In the genomic region with DNA sequence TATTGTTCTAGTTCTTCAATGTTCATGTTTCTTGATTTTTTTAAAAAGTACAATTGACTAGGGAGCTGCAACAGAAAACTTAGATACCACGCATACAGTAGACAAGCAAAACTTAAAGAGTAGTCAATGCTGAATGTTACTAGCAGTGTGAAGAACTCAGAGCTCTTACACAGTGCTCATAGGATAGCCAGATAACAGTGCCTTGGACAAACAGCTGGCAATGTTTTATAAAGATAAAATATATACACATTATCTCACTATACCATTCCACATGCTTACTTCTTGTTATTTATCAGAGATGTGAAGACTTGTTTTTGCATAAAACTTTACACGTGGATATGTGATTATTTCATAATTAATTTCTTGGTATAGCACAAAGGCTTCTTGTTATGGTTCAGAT, we compare ENCODE assay signal across 24 mouse cellular contexts. TPM values are rescaled to one million over a fixed set of nuclear protein-coding genes. Genes with fewer than 3 reads are reported as not detected.
DNase-seq lines count a peak whose midpoint lies in the region; ATAC-seq and TF ChIP-seq lines count a peak whose summit lies in the region.
"Had no signal": no experiment of that assay in that cellular context is flagged by ENCODE, and none has a peak within 500 bp of the region (broad histone marks: within the 10 kb centered on the region; RNA-seq: fewer than 3 reads in every experiment).

No protein-coding gene starts in this region.

- no peaks in the 10 kb centered on the region; a peak in 1 of 4 replicates for H3K4me1 ChIP-seq in liver, embryonic 14.5 days (replicated peaks; ENCODE audit: control insufficient read depth in 2 of 2, insufficient read depth in 2 of 2, low read length in 1 of 2)
- H3K4me1 ChIP-seq: embryonic facial prominence, embryonic 15.5 days; forebrain, embryonic 12.5 days; heart, embryonic 13.5 days; hindbrain, embryonic 12.5 days had no signal

- no peak overlapping the region for H3K4me3 ChIP-seq in liver, embryonic 14.5 days (ENCODE audit: insufficient read depth in 1 of 2, low read depth in 2 of 2, low read length in 2 of 2)
- H3K4me3 ChIP-seq: embryonic facial prominence, embryonic 15.5 days; forebrain, embryonic 12.5 days; heart, embryonic 13.5 days; hindbrain, embryonic 12.5 days had no signal

- peak; percentile 8 for DNase-seq in c-Kit-negative CD71-positive TER-119-positive erythroid progenitor cells, embryonic 14.5 days (ENCODE audit: low read depth, low spot score)
- DNase-seq in liver, embryonic 14.5 days (ENCODE audit: low read depth in 3 of 3, low spot score in 3 of 3): peak; percentile 3 to 19 (median 9)
- DNase-seq in kidney, postnatal 10 days: no peak
- DNase-seq in ovary, postnatal 10 days (ENCODE audit: low spot score): no peak
- no peak for DNase-seq in adrenal gland, postnatal 36 days
- DNase-seq in thymus, postnatal 4 days: no peak
- DNase-seq: adrenal gland, postnatal 10 days; cerebellum, adult 11 months; cerebellum, adult 8-10 months; cerebellum, postnatal 14 days; embryo, embryonic 11 days; forebrain, postnatal 0 days; gastrocnemius, postnatal 25 days; heart, postnatal 4 days had no signal

- ATAC-seq in erythroblast, adult 5-6 weeks (replicated peaks; ENCODE audit: low FRiP score, poor library complexity, severe bottlenecking): peak; percentile 81
- ATAC-seq in liver, embryonic 14.5 days (ENCODE audit: insufficient read depth): peak; percentile 94
- ATAC-seq: forebrain, postnatal 0 days; hindbrain, embryonic 16.5 days; inflammation-experienced regulatory T-cells, adult 6 months had no signal

- no peak overlapping the region for H3K9ac ChIP-seq in liver, embryonic 14.5 days (replicated peaks)
- H3K9ac ChIP-seq: embryonic facial prominence, embryonic 15.5 days; forebrain, embryonic 12.5 days; forebrain, postnatal 0 days; heart, embryonic 13.5 days; hindbrain, embryonic 12.5 days had no signal

- no peaks in the 10 kb centered on the region for H3K36me3 ChIP-seq in liver, embryonic 14.5 days (replicated peaks; ENCODE audit: control insufficient read depth, insufficient read depth, low read depth)
- H3K36me3 ChIP-seq: embryonic facial prominence, embryonic 15.5 days; forebrain, embryonic 12.5 days; heart, embryonic 13.5 days; hindbrain, embryonic 12.5 days had no signal

- H3K27ac ChIP-seq in liver, embryonic 14.5 days: no peak overlapping the region
- H3K27ac ChIP-seq: embryonic facial prominence, embryonic 15.5 days; forebrain, embryonic 12.5 days; heart, embryonic 13.5 days; hindbrain, embryonic 12.5 days had no signal

- H3K27me3 ChIP-seq in liver, embryonic 14.5 days (ENCODE audit: control insufficient read depth, insufficient read depth, low read length): no peaks in the 10 kb centered on the region
- H3K27me3 ChIP-seq: embryonic facial prominence, embryonic 15.5 days; forebrain, embryonic 12.5 days; heart, embryonic 13.5 days; hindbrain, embryonic 12.5 days had no signal

- no peak for TF ChIP-seq CTCF in liver, embryonic 14.5 days (IDR thresholded peaks at IDR 0.05; ENCODE audit: low read depth)

- WGBS in liver, embryonic 14.5 days (ENCODE audit: insufficient replicate concordance): 37% methylated on average over 2 of the region's 2 CpGs

- TF ChIP-seq EP300 in liver, embryonic 14.5 days (IDR thresholded peaks at IDR 0.05; ENCODE audit: low read depth): peak; percentile 82

- no peak overlapping the region for H3K4me2 ChIP-seq in liver, embryonic 14.5 days (ENCODE audit: low read depth)
- H3K4me2 ChIP-seq: embryonic facial prominence, embryonic 15.5 days; forebrain, embryonic 12.5 days; heart, embryonic 13.5 days; hindbrain, embryonic 12.5 days had no signal

- no peaks in the 10 kb centered on the region for H3K9me3 ChIP-seq in liver, embryonic 14.5 days (ENCODE audit: control insufficient read depth, low read length)
- H3K9me3 ChIP-seq: embryonic facial prominence, embryonic 15.5 days; forebrain, embryonic 12.5 days; heart, embryonic 13.5 days; hindbrain, embryonic 12.5 days had no signal

RNA-seq across cellular contexts. Expression of a gene that starts 26.6 kb away (rescaled TPM):
- not detected in 2 replicates for total RNA-seq in erythroblast, adult 5-6 weeks (2015; ENCODE audit: low replicate concordance)
- not detected in 2 replicates for total RNA-seq in erythroblast, adult 5-6 weeks (2017; ENCODE audit: low replicate concordance)
- polyA plus RNA-seq in liver, embryonic 14.5 days (2012; rRNA removed): 0.02 TPM in 2 replicates
- 0.03 and 0.04 TPM in 2 replicates for polyA plus RNA-seq in liver, embryonic 14.5 days (2014; fragmentation: Nextera tagmentation; extraction: Ambion mirVana)
- under 1 TPM; 0.20 to 0.30 TPM for total RNA-seq in adrenal gland, postnatal 36 days (2021)
- total RNA-seq: common myeloid progenitor, adult 5-6 weeks; ES-E14; gastrocnemius, postnatal 25 days; granulocyte monocyte progenitor cell, adult 5-6 weeks had no signal
- polyA plus RNA-seq: inflammation-experienced regulatory T-cells, adult 6 months had no signal

Comparison
In these comparisons a context has a peak if more than half of its experiments do, and no peak if none do; other contexts are left out.
1. DNase-seq: peak in c-Kit-negative CD71-positive TER-119-positive erythroid progenitor cells, embryonic 14.5 days (single experiment) and liver, embryonic 14.5 days (3 of 3); none in kidney, postnatal 10 days (single experiment), ovary, postnatal 10 days (single experiment), adrenal gland, postnatal 36 days (0 of 2) and thymus, postnatal 4 days (single experiment).